Mouse (Mus musculus) forebrain, embryonic 12.5 days (tissue): ENCODE results near the gene Rbx1. TPM values are rescaled to one million over a fixed set of nuclear protein-coding genes. Genes with fewer than 3 reads are reported as not detected.
A peak's percentile ranks its signal among the peaks of the same experiment; 100 is the strongest.
"Not testable (repeated sequence)": the region's sequence is repeated elsewhere in the genome, so short reads cannot be mapped to it uniquely, and the experiment has no call there.

ENCODE experiments used
- ATAC-seq: fragments of 200-750 bp; cut with Nextera tagmentation; 2 replicates; pipeline ENCODE4 v1.8.0; 2017; ENCODE audit warnings: moderate TSS enrichment; ENCODE audit not compliant: low FRiP score
- H3K27ac ChIP-seq: fragments of 300-500 bp; sonication (generic); 2 replicates; pipeline ENCODE4 v1.5.1; 2016; ENCODE audit warnings: mild to moderate bottlenecking
- H3K27me3 ChIP-seq: fragments of 300-500 bp; sonication (generic); 2 replicates; pipeline ENCODE4 v1.6.1; 2016; ENCODE audit warnings: mild to moderate bottlenecking
- H3K36me3 ChIP-seq: fragments of 300-500 bp; sonication (generic); replicated peaks from 2 replicates; pipeline ENCODE4 v1.6.1; 2016; ENCODE audit warnings: mild to moderate bottlenecking
- H3K4me1 ChIP-seq: fragments of 300-500 bp; sonication (generic); 2 replicates; pipeline ENCODE4 v1.6.1; 2016
- H3K4me2 ChIP-seq: fragments of 300-500 bp; sonication (generic); 2 replicates; pipeline ENCODE4 v1.6.1; 2016; ENCODE audit warnings: mild to moderate bottlenecking, moderate library complexity
- H3K4me3 ChIP-seq: fragments of 300-500 bp; sonication (generic); replicated peaks from 2 replicates; pipeline ENCODE4 v1.5.1; 2016; ENCODE audit warnings: mild to moderate bottlenecking
- H3K9ac ChIP-seq: fragments of 300-500 bp; sonication (generic); 2 replicates; pipeline ENCODE4 v1.6.1; 2016; ENCODE audit warnings: mild to moderate bottlenecking
- H3K9me3 ChIP-seq: fragments of 300-500 bp; sonication (generic); 2 replicates; pipeline ENCODE4 v1.6.1; 2016
- WGBS: fragments of 180-500 bp; shearing (Covaris S2); methylation state at CpG from one replicate; pipeline ENCODE4 v1.1.7; 2016; 5-methylcytosine and 5-hydroxymethylcytosine counted together
- polyA plus RNA-seq: library from polyadenylated mRNA; unstranded; fragments of >200 nt; fragmentation: Nextera tagmentation; extraction: Ambion mirVana; gene quantifications from 2 replicates; pipeline ENCODE4 v1.2.1, GENCODE M21; 2016

The Rbx1 gene
- polyA plus RNA-seq, 1 experiment from 2014 or later = 579 TPM

DNA sequence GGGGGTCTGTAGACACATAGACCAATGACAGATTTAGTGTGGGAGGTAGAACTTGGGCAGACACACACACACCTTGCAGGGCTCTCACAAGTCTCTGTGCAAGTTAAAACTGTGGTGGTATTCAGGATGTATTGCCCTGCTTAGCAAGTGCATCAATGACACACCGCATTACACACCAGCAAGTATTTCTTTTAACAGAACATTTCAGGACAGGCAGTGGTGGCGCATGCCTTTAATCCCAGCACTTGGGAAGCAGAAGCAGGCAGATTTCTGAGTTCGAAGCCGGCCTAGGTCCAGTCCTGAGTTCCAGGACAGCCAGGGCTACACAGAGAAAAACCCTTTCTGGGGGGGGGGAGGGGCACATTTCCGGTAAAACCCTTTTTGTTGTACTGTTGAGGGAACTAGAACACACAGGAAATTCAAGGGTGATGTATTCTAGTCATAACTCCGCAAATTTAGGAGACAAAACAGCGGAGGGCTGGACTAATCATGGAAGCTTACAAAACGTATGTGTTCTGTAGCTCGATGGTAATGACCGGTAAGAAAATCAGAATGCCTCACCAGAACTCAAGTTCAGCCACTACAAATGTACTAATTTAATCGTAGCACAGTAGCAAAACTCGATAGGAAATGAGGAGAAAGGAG is 958 bp upstream of the Rbx1 start:
- Histone ChIP-seq H3K9me3 (peaks cover 6% of the 10 kb centered on the region; the same call in 1 of the 2 replicates), H3K27me3 (no peaks in the 10 kb centered on the region), H3K27ac (peak overlapping the region; percentile 92), H3K4me1 (peaks cover 19% of the 10 kb centered on the region), H3K4me2 (peak overlapping the region; percentile 69), H3K36me3 (peaks cover 14% of the 10 kb centered on the region), H3K9ac (peak overlapping the region; percentile 67), H3K4me3 (peak overlapping the region; percentile 67)
- no peak for ATAC-seq
- WGBS = 80% methylated on average over 12 of the region's 12 CpGs

DNA sequence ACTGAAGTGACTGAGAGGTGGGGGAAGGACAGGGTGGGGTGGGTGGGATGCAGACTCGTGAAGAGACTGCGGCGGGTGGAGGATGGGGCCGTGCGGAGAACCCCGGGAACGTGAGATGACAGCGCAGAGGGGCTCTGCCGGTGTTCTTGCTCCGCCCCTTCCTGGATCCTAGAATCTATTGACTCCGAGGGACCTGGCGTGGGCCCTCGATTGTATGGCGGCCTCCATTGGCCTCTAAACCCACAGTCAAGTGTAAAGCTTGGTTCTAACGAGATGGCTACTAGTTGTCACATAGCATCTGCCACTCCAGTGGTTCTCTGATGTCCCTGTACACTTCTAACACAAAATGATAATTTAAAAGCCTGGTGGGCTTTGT is 630 bp downstream of the Rbx1 start:
- peak overlapping the region; percentile 92 for H3K27ac ChIP-seq
- H3K9ac ChIP-seq = peak overlapping the region; percentile 68
- WGBS = 2% methylated on average over 15 of the region's 15 CpGs
- H3K27me3 ChIP-seq = no peaks in the 10 kb centered on the region
- peak overlapping the region; percentile 67 for H3K4me3 ChIP-seq
- peak overlapping the region; percentile 62 for H3K4me2 ChIP-seq
- H3K36me3 ChIP-seq = peaks cover 26% of the 10 kb centered on the region
- peaks cover 6% of the 10 kb centered on the region; the same call in 1 of the 2 replicates for H3K9me3 ChIP-seq
- ATAC-seq = no peak
- peaks cover 19% of the 10 kb centered on the region for H3K4me1 ChIP-seq

DNA sequence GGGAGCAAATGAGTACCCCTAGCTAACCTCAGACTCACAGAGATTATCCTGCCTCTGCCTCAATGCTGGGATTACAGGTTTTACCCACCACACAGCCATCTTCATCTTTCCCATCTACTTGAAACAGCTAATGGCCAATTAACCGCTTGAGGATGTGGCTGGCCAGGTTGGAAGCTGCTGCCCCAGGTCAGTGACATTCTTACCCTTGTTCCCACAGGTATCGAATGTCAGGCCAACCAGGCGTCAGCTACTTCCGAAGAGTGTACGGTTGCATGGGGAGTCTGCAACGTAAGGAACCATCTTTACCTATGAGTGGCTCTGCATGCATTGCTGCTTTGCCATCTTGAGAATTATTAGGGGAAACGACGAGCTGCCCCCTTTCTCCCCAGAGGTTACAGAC is 4.6 kb downstream of the Rbx1 start:
- Histone ChIP-seq H3K9me3 (no peaks in the 10 kb centered on the region), H3K27ac (no peak overlapping the region), H3K4me3 (no peak overlapping the region), H3K27me3 (no peaks in the 10 kb centered on the region), H3K4me1 (peaks cover 11% of the 10 kb centered on the region), H3K36me3 (peaks cover 61% of the 10 kb centered on the region), H3K4me2 (no peak overlapping the region), H3K9ac (no peak overlapping the region)
- ATAC-seq = no peak
- 89% methylated on average over 8 of the region's 8 CpGs for WGBS

DNA sequence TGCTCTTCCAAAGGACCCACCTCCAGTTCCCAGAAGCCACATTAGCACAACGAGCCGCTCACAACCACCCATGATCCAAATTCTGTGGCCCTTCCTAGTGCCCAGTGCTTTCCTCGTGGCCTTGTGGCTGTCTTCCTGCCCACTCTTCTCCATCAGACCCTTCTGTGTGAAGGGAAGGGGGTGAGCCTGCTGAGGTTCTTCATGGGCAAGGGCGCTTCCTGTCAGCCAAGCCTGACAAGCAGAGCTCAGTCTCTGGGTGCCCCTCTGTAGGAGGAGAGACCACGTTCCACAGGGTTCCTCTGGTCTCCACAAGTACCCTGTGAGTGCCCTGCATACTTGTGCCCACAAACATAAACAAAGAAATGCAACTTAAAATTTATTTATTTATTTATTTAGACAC is 6.2 kb downstream of the Rbx1 start:
- no peak for ATAC-seq
- H3K36me3 ChIP-seq = peaks cover 61% of the 10 kb centered on the region
- no peak overlapping the region for H3K4me3 ChIP-seq
- no peak overlapping the region for H3K9ac ChIP-seq
- no peaks in the 10 kb centered on the region for H3K27me3 ChIP-seq
- no peak overlapping the region for H3K4me2 ChIP-seq
- WGBS = 97% methylated on average over 5 of the region's 5 CpGs
- H3K9me3 ChIP-seq = no peaks in the 10 kb centered on the region
- peaks cover 14% of the 10 kb centered on the region for H3K4me1 ChIP-seq
- H3K27ac ChIP-seq = no peak overlapping the region

DNA sequence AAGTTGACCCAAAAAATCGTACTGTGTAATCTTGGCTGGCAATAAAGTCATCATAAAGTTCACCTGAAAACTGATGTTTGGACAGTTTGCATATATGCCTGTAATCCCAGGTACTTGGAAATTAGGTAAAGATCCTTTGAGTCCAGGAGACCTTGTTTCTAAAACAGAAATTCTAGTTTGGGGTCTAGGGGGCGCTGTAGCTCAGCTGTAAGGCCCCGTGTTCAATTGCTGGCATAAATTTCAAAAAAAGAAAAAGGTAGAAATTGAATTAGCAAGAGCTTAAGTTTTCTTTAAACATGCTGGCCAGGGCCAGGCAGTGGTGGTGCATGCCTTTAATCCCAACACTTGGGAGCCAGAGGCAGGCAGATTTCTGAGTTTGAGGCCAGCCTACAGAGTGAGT is 9.6 kb downstream of the Rbx1 start:
- peaks cover 4% of the 10 kb centered on the region for H3K4me1 ChIP-seq
- H3K4me3 ChIP-seq = no peak overlapping the region
- H3K27me3 ChIP-seq = no peaks in the 10 kb centered on the region
- H3K27ac ChIP-seq = 0 out of 2 replicates have a peak overlapping the region, but pooled peaks have one; percentile 47
- ATAC-seq = no peak
- no peak overlapping the region for H3K4me2 ChIP-seq
- H3K9me3 ChIP-seq = no peaks in the 10 kb centered on the region
- no peak overlapping the region for H3K9ac ChIP-seq
- 40% methylated on average over 3 of the region's 3 CpGs for whole genome bisulfite sequencing
- H3K36me3 ChIP-seq = peaks cover 45% of the 10 kb centered on the region

DNA sequence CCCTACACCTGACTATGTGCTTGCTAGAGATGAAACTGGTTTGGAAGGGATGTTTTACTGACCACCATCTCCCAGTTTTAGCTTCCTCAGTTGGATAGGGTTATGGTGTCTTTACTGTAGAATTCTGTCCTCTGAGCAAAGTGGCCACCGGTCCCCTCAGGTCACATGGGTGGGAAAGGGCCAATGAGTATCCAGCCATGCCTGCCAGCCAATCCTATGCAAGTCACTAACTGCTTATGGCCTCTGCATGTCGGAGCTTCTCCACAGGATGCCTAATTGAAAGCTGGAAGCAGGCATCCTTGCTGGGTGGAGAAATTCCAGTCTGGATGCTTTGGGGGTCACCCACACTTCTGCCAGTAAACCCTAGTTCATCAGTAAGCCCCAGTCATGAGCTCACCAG is 10.5 kb downstream of the Rbx1 start:
- Histone ChIP-seq H3K9ac (no peak overlapping the region), H3K4me2 (peak overlapping the region; percentile 13), H3K27me3 (no peaks in the 10 kb centered on the region), H3K36me3 (peaks cover 36% of the 10 kb centered on the region), H3K27ac (no peak overlapping the region; the same call in 1 of the 2 replicates), H3K4me1 (peaks cover 10% of the 10 kb centered on the region), H3K4me3 (no peak overlapping the region), H3K9me3 (no peaks in the 10 kb centered on the region)
- ATAC-seq = peak; percentile 67; the same call in 1 of the 2 replicates
- WGBS = 3% methylated on average over 2 of the region's 2 CpGs

DNA sequence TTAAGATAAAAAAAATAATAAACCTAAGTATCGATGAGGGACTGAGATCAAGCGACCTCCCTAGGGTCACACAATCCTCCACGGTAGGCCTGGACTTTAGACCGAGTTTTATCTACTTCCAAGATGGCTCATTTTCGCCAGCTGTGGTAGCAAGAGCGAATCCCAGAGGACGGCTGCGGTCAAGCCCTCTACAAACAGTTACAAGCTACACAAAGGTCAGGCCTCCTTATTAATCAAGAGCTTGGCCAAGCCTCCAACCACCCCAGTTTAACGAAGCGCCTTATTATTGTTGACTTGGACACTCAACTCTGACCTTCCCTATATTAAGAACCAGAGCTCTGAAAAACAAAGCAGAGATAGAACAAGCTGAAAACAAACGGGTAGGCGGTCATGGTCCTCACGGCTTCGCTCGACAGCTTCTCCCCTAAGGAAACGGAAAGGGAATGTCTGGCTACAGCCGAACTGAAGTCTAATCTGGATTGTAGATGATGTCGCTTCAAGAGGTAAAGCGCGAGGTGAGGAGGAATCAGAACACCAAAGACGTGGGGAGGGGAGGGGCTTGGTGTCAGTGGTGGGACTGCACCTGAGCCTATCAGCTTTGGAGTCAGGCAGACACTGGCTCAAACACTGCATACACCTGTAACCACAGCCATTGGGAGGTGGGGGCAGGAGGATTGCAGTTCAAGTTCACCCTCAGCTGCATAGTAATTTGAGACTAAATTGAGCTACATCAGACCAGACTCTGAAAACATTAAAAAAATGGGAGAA is 13.5 kb downstream of the Rbx1 start:
- Histone ChIP-seq H3K27me3 (no peaks in the 10 kb centered on the region), H3K9me3 (no peaks in the 10 kb centered on the region), H3K4me3 (no peak overlapping the region), H3K9ac (no peak overlapping the region), H3K4me2 (no peak overlapping the region), H3K4me1 (peaks cover 10% of the 10 kb centered on the region), H3K27ac (no peak overlapping the region), H3K36me3 (peaks cover 10% of the 10 kb centered on the region)
- no peak for ATAC-seq
- 72% methylated on average over 21 of the region's 21 CpGs for WGBS

DNA sequence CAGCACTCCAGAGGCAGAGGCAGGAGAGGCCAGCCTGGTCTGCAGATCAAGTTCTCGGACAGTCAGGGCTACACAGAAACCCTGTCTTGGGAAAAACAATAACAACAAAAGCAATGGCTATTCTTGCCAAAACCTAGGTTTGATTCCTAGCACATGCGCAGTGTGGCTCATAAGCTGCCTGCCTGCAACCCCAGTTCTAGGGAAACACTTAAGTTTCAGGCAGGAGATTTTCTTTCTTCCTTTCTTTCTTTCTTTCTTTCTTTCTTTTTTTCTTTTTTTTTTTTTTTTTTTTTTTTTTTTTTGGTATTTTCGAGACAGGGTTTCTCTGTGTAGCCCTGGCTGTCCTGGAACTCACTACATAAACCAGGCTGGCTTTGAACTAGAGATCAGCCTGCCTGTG is 14.2 kb downstream of the Rbx1 start:
- H3K27ac ChIP-seq, ATAC-seq, H3K9me3 ChIP-seq, H3K4me3 ChIP-seq, H3K36me3 ChIP-seq, H3K9ac ChIP-seq, H3K27me3 ChIP-seq, H3K4me2 ChIP-seq: not testable (repeated sequence)
- 64% methylated on average over 3 of the region's 3 CpGs for WGBS
- peaks cover 10% of the 10 kb centered on the region for H3K4me1 ChIP-seq

DNA sequence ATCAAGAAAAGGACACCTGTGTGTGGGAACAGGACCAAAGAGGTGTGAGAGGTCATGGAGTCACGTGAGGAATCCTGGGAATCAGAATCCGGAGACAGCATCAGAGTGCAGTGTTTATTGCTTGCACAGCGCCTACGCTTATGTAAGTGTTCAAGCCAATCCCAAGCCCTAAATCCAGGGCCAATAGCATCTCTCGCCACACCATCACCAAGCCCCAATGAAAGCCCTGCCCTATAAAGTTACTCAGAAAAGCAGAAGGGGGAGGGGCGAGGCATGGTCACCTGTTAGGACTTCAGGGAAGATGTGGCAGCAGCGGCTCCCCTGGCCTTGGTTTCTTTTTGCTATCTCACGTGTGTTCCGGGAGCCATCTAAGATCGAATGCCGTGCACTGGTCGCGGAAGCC is 14.9 kb downstream of the Rbx1 start:
- Histone ChIP-seq H3K4me3 (peak overlapping the region; percentile 21), H3K9me3 (no peaks in the 10 kb centered on the region), H3K4me1 (peaks cover 10% of the 10 kb centered on the region), H3K4me2 (peak overlapping the region; percentile 42), H3K27ac (no peak overlapping the region), H3K9ac (no peak overlapping the region), H3K27me3 (no peaks in the 10 kb centered on the region), H3K36me3 (no peaks in the 10 kb centered on the region)
- WGBS = 20% methylated on average over 13 of the region's 13 CpGs
- no peak for ATAC-seq

DNA sequence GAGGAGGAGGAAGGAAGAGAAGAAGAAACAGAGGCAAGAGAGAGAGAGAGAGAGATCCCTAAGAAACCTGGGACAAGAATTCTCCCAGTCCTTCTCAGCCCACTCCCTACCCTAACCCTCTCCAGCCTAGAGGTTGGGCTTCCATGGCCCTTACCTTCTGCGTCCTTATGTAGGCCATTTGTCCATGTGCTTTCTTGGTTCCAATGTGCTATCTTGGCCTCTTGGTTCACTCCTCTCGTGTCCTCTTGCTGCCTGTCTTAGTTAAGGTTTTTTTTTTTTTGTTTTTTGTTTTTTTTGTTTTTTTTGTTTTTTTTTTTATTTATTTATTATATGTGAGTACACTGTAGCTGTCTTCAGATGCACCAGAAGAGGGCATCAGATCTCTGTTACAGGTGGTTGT is 16.9 kb downstream of the Rbx1 start:
- no peak for ATAC-seq
- WGBS = 94% methylated on average over 2 of the region's 2 CpGs

DNA sequence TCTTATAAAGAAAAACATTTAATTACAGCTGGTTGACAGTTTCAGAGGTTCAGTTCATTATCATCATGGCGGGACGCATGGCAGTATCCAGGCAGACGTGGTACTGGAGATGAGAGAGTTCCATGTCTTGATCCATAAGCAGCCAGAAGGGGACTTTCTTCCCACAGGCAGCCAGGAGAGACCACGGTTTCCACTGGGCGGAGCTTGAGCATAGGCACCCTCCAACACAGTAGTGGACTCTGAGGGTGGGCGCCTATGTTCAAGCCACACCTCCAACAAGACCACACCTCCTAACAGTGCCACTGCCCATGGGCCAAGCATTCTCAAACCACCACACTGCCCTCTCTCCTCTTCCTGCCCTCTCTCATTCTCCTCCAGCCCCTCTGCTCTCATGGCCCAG is 17.6 kb downstream of the Rbx1 start:
- no peak for ATAC-seq
- no peaks in the 10 kb centered on the region for H3K27me3 ChIP-seq
- peaks cover 6% of the 10 kb centered on the region for H3K4me1 ChIP-seq
- H3K9ac ChIP-seq = no peak overlapping the region
- H3K27ac ChIP-seq = no peak overlapping the region
- H3K36me3 ChIP-seq = no peaks in the 10 kb centered on the region
- H3K9me3 ChIP-seq = no peaks in the 10 kb centered on the region
- H3K4me3 ChIP-seq = no peak overlapping the region
- WGBS = 88% methylated on average over 6 of the region's 6 CpGs
- H3K4me2 ChIP-seq = no peak overlapping the region

More for the DNA sequence above, 16.9 kb downstream of the Rbx1 start:
- Histone ChIP-seq H3K9me3 (no peaks in the 10 kb centered on the region), H3K4me1 (peaks cover 6% of the 10 kb centered on the region), H3K27ac (no peak overlapping the region), H3K36me3 (no peaks in the 10 kb centered on the region), H3K4me2 (no peak overlapping the region), H3K27me3 (no peaks in the 10 kb centered on the region), H3K4me3 (no peak overlapping the region), H3K9ac (no peak overlapping the region)

DNA sequence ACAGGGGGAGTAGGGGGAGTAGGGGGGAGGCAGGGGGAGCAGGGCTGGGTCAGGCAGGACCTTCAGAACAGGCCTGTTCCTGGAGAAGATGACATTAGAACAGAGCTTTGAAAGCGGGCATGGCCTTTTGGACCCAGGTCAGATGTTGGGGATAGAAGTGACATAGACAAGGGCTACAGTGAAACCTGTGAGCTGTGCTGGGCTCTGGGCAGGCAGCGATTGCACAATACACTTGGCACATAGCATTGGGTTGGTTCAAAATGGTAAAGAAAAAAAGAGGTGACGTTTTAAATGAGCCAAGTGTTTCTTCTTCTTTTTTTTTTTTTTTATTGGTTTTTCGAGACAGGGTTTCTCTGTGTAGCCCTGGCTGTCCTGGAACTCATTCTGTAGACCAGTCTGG is 19.4 kb downstream of the Rbx1 start:
- WGBS = 87% methylated on average over 4 of the region's 4 CpGs
- no peak overlapping the region for H3K27ac ChIP-seq
- no peak overlapping the region for H3K4me3 ChIP-seq
- H3K9me3 ChIP-seq = no peaks in the 10 kb centered on the region
- no peaks in the 10 kb centered on the region for H3K27me3 ChIP-seq
- peaks cover 6% of the 10 kb centered on the region for H3K4me1 ChIP-seq
- no peak overlapping the region for H3K4me2 ChIP-seq
- H3K9ac ChIP-seq = no peak overlapping the region
- H3K36me3 ChIP-seq = no peaks in the 10 kb centered on the region
- ATAC-seq = no peak

DNA sequence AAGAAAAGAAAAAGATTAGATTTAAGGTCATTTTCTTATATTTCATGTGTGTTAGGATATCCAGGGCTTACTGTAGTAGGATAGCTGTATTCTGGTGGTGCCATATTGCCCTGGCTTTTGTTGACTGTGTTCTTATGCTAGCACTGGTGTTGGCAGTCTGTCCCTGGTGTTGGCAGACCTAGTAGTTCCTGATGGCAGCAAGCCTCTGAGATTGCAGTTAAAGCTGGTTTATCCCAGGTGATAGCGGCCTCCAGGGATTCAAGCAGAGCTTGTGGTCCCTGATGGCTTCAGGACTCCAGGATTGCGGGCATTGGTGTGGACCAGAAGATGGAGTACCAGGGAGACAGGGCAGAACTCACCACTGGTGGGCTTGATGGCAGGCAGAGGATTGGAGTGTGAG is 37.4 kb downstream of the Rbx1 start:
- 91% methylated on average over 2 of the region's 2 CpGs for WGBS
- Histone ChIP-seq H3K27ac (no peak overlapping the region), H3K9me3 (no peaks in the 10 kb centered on the region), H3K4me1 (no peaks in the 10 kb centered on the region), H3K36me3 (no peaks in the 10 kb centered on the region), H3K4me3 (no peak overlapping the region), H3K4me2 (no peak overlapping the region), H3K9ac (no peak overlapping the region), H3K27me3 (no peaks in the 10 kb centered on the region)
- ATAC-seq = no peak
